Mouse (Mus musculus): ENCODE measurements around the gene Mrpl55.

DNA sequence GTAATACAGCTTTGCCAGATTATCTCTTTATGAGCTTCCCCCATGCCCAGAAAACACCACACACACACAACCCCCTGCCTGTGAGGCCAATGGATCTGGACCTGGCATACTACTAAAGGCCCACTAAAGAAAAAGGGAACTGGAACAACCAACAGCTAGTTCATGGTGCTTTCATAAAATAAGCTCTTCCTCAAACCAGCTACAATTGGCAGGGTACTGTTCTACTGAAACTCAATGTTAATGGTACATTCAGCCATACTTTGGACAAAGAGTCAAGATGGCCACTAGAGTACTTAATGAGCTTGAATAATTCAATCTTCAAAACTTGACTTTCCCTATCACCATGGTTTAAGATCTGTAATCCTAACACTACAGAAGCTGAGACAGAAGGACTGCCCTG, 19.3 kb downstream of the Mrpl55 start:
- no peak for TF ChIP-seq POLR2A (IDR thresholded peaks at IDR 0.05; ENCODE audit: insufficient read length, low read depth)
- TF ChIP-seq TCF12 (IDR thresholded peaks at IDR 0.05; ENCODE audit: insufficient read depth, poor library complexity, severe bottlenecking) = no peak
- TF ChIP-seq TCF3 (IDR thresholded peaks at IDR 0.05; ENCODE audit: insufficient read length, low read depth) = no peak
- TF ChIP-seq USF1 (IDR thresholded peaks at IDR 0.05; ENCODE audit: low read depth) = no peak
- no peak for TF ChIP-seq POLR2AphosphoS2 (IDR thresholded peaks at IDR 0.05; ENCODE audit: insufficient read length, low read depth)
- no peak for TF ChIP-seq MAX (IDR thresholded peaks at IDR 0.05; ENCODE audit: low read depth)
- no peak for TF ChIP-seq E2F4 (IDR thresholded peaks at IDR 0.05; ENCODE audit: insufficient read depth)

All from myocyte (in vitro differentiated cells).